Mouse (Mus musculus): ENCODE measurements around the gene Mfsd12. TPM values are rescaled to one million over a fixed set of nuclear protein-coding genes. Genes with fewer than 3 reads are reported as not detected.

Gene Mfsd12
- polyA plus RNA-seq, 1 experiment from 2014 or later, result 13.1 TPM

DNA sequence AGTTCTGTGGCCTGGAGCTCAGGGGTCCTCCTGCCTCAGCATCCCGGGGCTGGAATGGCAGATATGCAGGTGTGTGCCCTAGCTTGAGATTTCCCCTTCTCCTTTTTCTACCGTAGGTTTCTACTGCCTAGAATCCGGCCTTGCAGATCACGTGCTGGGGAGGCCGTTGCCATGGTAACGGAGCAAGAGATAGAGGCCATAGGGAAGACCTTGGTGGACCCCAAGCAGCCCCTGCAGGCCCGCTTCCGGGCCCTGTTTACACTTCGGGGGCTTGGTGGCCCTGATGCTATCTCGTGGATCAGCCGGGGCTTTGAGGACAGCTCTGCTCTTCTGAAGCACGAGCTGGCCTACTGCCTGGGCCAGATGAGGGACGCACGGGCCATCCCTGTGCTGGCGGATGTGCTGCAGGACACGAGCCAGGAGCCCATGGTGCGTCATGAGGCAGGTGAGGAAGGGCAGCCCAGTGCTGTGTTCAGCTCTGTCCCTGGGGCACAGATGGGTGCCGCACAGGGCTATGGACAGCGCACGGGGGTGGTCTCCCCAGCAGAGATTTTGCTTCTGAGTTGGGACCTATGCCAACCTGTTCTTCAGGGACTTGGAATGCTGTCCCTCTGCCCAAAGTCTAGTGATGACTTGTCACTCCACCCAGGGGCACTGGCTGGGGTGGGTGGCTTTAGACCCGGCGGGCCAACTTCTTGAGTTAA is 28.5 kb downstream of the Mfsd12 start:
- Histone ChIP-seq H3K27me3 (no peaks in the 10 kb centered on the region), H3K4me1 (replicated peaks) (peaks cover 69% of the 10 kb centered on the region), H3K36me3 (peaks cover 38% of the 10 kb centered on the region), H3K4me3 (replicated peaks) (peak overlapping the region; percentile 96), H3K9me3 (replicated peaks) (no peaks in the 10 kb centered on the region), H3K27ac (no peak overlapping the region), H3K9ac (peak overlapping the region; percentile 89), H3K4me2 (peak overlapping the region; percentile 92)
- DNase-seq (no peak), ATAC-seq (ENCODE audit: low read depth) (no peak)
- WGBS (ENCODE audit: insufficient replicate concordance), result 66% methylated on average over 22 of the region's 22 CpGs

DNA sequence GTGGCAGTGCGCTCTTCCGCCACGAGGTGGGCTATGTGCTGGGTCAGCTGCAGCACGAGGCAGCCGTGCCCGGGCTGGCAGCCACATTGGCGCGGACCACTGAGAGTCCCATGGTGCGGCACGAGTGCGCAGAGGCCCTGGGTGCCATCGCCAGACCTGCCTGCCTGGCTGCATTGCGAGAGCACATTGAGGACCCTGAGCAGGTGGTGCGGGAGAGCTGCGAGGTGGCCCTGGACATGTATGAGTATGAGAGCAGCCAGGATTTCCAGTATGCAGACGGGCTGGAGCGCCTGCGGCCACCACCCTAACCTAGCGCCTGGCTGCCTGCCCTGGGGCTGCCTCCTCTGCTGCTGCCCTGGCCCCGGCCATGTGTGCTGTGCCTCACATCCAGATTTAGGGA is 30.4 kb downstream of the Mfsd12 start:
- H3K27me3 ChIP-seq, result no peaks in the 10 kb centered on the region
- H3K4me2 ChIP-seq, result no peak overlapping the region
- ATAC-seq (ENCODE audit: low read depth) (no peak), DNase-seq (no peak)
- peaks cover 38% of the 10 kb centered on the region for H3K36me3 ChIP-seq
- H3K27ac ChIP-seq, result peak overlapping the region; percentile 50; the same call in 1 of the 2 replicates
- no peak overlapping the region for H3K9ac ChIP-seq
- H3K4me3 ChIP-seq (replicated peaks), result no peak overlapping the region
- WGBS (ENCODE audit: insufficient replicate concordance), result 88% methylated on average over 20 of the region's 20 CpGs
- peaks cover 58% of the 10 kb centered on the region for H3K4me1 ChIP-seq (replicated peaks)
- no peaks in the 10 kb centered on the region for H3K9me3 ChIP-seq (replicated peaks)

DNA sequence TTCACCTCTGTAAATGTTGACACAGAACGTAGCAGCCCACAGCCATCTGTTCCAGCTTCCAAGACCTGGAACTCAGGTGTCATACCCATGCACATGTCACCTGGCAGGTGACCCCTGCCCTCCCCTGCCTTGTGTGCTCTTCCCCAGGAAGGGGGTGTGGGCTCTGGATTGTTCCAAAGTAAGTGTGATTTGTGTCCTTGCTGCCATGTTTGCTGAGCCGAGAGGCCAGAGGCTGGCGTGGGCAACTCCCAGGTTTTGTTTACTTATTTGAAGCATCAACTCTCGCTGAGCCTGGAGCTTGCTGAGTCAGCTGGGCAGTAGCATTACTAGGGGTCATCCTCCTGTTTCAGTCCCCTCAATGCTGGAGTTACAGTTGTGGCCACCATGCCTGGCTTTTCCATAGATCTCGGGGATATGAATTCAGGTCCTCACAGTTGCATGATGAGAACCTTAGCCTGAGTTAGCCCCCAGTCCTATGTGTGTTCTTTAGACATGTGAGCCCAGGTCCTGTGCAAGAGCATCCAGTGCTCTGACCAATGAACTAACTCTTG is 31.3 kb downstream of the Mfsd12 start, which contains the start of gene Gm48552:
TSS of gene Gm48552 (plus strand) at position 501 of the 551 bp plus-strand sequence.
- ATAC-seq (ENCODE audit: low read depth) (no peak), DNase-seq (no peak)
- peak within 1 kb of the TSS; percentile 50 for H3K27ac ChIP-seq
- H3K4me3 ChIP-seq (replicated peaks), result no peak within 1 kb of the TSS
- peaks cover 58% of the 10 kb centered on the region for H3K4me1 ChIP-seq (replicated peaks)
- no peaks in the 10 kb centered on the region for H3K9me3 ChIP-seq (replicated peaks)
- no peak within 1 kb of the TSS for H3K4me2 ChIP-seq
- H3K27me3 ChIP-seq, result no peaks in the 10 kb centered on the region
- peak within 1 kb of the TSS; percentile 41; the same call in 1 of the 2 replicates for H3K9ac ChIP-seq
- peaks cover 38% of the 10 kb centered on the region for H3K36me3 ChIP-seq
- WGBS (ENCODE audit: insufficient replicate concordance), result 74% methylated on average over 5 of the region's 5 CpGs

DNA sequence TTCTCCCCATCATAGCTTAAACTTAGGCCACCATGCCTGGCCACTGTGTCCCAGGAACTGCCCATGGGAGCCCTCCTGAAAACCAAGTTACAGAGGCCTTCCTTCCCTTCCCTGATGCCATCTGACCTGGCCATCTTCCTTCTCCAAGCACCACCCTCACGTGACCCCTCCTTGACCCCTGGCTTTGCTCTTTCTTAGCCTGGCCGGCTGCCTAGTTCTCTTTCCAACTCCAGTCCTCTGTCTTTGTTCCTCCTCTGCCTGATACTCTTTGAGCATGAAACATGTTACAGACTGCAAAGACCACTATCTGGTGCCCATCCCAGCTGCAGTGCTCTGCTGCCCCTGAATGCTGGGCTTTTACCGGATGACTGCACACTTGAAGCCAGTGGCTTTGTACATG is 32.1 kb downstream of the Mfsd12 start:
- Histone ChIP-seq H3K9ac (peak overlapping the region; percentile 41; the same call in 1 of the 2 replicates), H3K4me1 (replicated peaks) (peaks cover 61% of the 10 kb centered on the region)
- no peak for DNase-seq

DNA sequence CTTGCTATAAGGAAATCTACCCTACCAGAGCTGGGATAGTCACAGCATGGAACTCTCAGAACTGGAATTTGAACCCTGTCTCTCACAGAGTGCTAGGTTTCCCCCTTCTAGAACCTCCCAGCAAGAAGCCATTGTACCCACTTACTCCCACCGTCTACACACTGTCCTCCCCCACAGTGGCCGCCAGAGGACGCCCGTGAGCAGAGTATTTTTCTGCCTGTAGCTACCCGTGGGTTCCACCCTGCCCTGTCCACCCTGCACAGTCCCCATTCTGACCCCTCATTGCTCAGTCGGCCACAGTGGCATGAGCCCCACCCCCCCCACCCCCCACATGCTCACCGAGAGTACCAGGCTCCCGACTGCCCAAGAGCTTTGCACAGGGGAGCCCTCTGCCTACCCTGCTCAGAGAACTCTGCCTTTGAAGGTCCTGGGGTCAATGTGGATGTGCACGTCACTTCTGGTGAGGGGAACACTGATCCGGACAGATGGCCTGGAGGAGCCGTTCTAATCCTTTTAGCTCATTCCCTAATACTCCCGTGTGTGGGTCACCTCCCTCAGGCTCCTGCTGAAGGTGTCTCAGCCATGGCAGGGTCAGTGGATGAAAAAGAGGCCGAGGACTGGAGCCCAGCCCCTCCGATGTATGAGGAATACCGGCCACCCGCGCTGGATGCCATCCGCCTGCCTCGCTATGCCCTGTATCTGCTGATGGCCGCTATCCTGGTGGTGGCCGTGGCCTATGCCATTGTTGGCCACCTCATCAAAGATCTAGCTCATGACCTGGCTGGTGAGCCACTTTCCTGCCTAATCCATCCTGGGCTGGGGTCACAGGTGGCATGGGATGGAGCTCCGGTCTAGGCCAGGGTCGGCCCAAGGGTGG is 32.7 kb downstream of the Mfsd12 start:
- peak overlapping the region; percentile 41; the same call in 1 of the 2 replicates for H3K9ac ChIP-seq
- no peak overlapping the region for H3K4me2 ChIP-seq
- no peaks in the 10 kb centered on the region for H3K27me3 ChIP-seq
- no peaks in the 10 kb centered on the region for H3K9me3 ChIP-seq (replicated peaks)
- H3K4me1 ChIP-seq (replicated peaks), result peaks cover 56% of the 10 kb centered on the region
- WGBS (ENCODE audit: insufficient replicate concordance), result 56% methylated on average over 23 of the region's 23 CpGs
- peak; percentile 61 for DNase-seq
- no peak overlapping the region for H3K4me3 ChIP-seq (replicated peaks)
- peaks cover 38% of the 10 kb centered on the region for H3K36me3 ChIP-seq
- peak overlapping the region; percentile 50 for H3K27ac ChIP-seq
- peak; percentile 39 for ATAC-seq (ENCODE audit: low read depth)

More for the DNA sequence above, 32.1 kb downstream of the Mfsd12 start:
- Histone ChIP-seq H3K27ac (peak overlapping the region; percentile 50), H3K27me3 (no peaks in the 10 kb centered on the region), H3K4me3 (replicated peaks) (no peak overlapping the region), H3K36me3 (peaks cover 38% of the 10 kb centered on the region), H3K4me2 (no peak overlapping the region), H3K9me3 (replicated peaks) (no peaks in the 10 kb centered on the region)
- ATAC-seq (ENCODE audit: low read depth), result no peak
- WGBS (ENCODE audit: insufficient replicate concordance), result 75% methylated on average over 3 of the region's 3 CpGs

DNA sequence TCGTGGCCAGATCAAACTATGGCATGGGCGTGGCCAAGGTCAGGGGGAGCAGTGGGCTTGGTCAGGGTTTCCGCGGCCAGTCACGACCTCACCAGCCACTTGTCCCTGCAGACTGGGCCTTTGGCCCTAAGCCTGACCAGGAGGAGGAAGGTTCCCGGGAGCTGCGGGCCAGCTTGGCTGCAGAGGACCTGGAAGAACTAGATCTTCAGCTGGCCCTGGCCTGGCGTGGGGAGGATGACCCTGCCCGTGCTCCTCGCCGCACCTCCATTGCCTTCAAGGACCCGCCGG is 33.3 kb downstream of the Mfsd12 start:
- peaks cover 38% of the 10 kb centered on the region for H3K36me3 ChIP-seq
- H3K9ac ChIP-seq, result no peak overlapping the region
- no peaks in the 10 kb centered on the region for H3K27me3 ChIP-seq
- no peak overlapping the region for H3K27ac ChIP-seq
- H3K4me3 ChIP-seq (replicated peaks), result no peak overlapping the region
- H3K4me1 ChIP-seq (replicated peaks), result peaks cover 50% of the 10 kb centered on the region
- ATAC-seq (ENCODE audit: low read depth) (no peak), DNase-seq (no peak)
- H3K9me3 ChIP-seq (replicated peaks), result no peaks in the 10 kb centered on the region
- no peak overlapping the region for H3K4me2 ChIP-seq
- WGBS (ENCODE audit: insufficient replicate concordance), result 88% methylated on average over 13 of the region's 13 CpGs

DNA sequence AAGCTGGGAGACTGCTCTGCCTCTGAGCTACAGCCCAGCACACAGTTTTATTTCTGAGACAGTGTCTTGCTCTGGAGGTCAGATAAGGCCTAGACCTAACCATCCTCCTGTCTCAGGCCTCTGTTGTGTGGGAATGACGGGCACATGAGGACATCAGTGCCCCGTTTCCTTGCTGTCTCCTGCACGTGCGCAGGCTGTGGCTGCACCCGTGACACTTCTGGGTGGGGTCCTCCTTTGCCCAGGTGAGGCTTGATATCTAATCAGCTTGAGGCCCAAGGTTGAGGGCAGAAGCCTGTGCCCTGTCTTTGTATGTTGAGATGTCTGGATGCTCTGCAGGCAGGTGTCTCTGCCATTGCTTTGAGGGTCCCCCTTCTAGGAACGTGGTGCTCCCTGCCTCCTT is 35.0 kb downstream of the Mfsd12 start:
- DNase-seq, result no peak
- Histone ChIP-seq H3K4me3 (replicated peaks) (no peak overlapping the region), H3K27me3 (no peaks in the 10 kb centered on the region), H3K9me3 (replicated peaks) (no peaks in the 10 kb centered on the region), H3K27ac (no peak overlapping the region; the same call in 1 of the 2 replicates), H3K4me2 (no peak overlapping the region), H3K4me1 (replicated peaks) (peaks cover 43% of the 10 kb centered on the region), H3K9ac (no peak overlapping the region), H3K36me3 (peaks cover 24% of the 10 kb centered on the region)
- WGBS (ENCODE audit: insufficient replicate concordance), result 59% methylated on average over 6 of the region's 6 CpGs
- no peak for ATAC-seq (ENCODE audit: low read depth)

DNA sequence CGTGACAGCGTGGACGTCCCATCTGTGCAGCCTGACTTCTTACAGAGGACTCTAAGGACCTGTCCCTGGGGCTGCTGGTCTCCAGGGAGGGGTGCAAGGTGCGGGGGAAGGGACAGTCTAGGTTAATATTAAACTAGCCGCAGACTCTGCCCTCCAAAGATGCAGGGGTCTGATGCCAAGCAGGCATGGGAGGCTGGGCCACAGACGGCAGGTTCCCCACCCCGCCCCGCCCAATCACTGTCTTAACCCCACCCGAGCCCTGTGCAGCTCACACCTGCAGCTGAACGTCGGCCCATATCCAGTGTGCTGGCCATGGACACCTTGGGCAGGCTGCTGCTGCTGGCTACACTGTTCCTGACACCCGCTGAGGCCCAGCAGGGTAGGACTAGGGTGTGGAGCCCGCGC is 35.5 kb downstream of the Mfsd12 start, which contains the start of gene Smim24:
TSS of gene Smim24 (plus strand) at position 271 of the 405 bp plus-strand sequence.
- Histone ChIP-seq H3K9ac (peak within 1 kb of the TSS; percentile 50), H3K36me3 (peaks cover 19% of the 10 kb centered on the region), H3K4me2 (peak within 1 kb of the TSS; percentile 66), H3K27me3 (no peaks in the 10 kb centered on the region), H3K27ac (peak within 1 kb of the TSS; percentile 55), H3K4me1 (replicated peaks) (peaks cover 42% of the 10 kb centered on the region), H3K4me3 (replicated peaks) (peak within 1 kb of the TSS; percentile 34), H3K9me3 (replicated peaks) (no peaks in the 10 kb centered on the region)
- ATAC-seq (ENCODE audit: low read depth), result no peak
- 55% methylated on average over 14 of the region's 14 CpGs for whole genome bisulfite sequencing (ENCODE audit: insufficient replicate concordance)
- DNase-seq, result no peak

DNA sequence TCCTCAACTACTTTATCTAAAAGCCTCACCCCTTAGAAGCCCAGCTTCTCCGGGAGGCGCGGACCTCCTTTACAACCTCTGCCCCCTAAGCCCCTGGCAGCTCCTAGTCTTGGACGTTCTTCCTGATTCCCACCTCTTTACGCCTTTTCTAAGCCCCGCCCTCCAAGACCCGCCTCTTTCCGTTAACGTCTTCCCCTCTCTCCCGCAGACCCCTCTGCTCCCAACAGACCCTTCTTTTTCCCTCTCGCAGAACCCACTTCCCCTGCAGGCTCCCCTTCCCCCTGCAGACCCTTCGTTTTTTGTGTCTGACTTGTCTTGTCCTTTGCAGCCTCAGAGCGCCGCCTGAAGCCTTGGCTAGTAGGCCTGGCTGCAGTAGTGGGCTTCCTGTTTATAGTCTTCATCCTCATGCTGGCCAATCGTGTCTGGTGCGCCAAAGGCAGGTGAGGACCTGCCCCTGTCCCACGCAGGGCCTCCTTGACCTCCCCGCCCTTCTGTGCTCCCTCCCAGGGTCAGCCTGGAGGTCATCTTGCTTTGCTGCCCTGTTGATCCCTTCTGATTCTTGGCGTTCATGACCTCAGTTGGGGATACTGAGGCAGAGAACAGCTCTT is 36.3 kb downstream of the Mfsd12 start:
- Histone ChIP-seq H3K27ac (peak overlapping the region; percentile 55), H3K4me2 (peak overlapping the region; percentile 66), H3K9me3 (replicated peaks) (no peaks in the 10 kb centered on the region), H3K4me3 (replicated peaks) (peak overlapping the region; percentile 34), H3K4me1 (replicated peaks) (peaks cover 35% of the 10 kb centered on the region), H3K36me3 (peaks cover 11% of the 10 kb centered on the region), H3K27me3 (no peaks in the 10 kb centered on the region), H3K9ac (peak overlapping the region; percentile 50)
- ATAC-seq (ENCODE audit: low read depth) (no peak), DNase-seq (no peak)
- WGBS (ENCODE audit: insufficient replicate concordance), result 6% methylated on average over 19 of the region's 19 CpGs

DNA sequence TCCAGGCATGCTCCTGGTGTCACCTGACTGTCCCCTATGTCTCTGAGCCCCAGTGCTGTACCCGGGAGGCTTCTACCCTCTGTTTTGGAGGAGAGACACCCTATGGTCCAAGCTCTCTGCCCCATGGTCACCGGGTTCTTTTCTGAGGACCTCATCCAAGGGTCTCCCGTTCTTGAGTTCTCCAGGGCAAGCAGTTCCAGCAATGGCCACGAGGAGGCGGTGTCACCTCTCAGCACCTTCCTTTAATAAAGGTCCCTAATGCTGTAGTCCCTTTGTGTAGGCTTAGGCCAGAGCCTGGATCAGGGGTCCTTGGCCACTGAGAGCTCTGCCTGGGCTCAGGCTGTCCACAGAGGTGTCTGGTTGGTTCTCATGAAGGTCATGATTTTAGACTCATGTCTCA is 37.8 kb downstream of the Mfsd12 start:
- 0 out of 2 replicates have a peak, but pooled peaks cover 2% of the 10 kb centered on the region for H3K27me3 ChIP-seq
- H3K9me3 ChIP-seq (replicated peaks), result no peaks in the 10 kb centered on the region
- no peak overlapping the region for H3K9ac ChIP-seq
- H3K36me3 ChIP-seq, result peaks cover 13% of the 10 kb centered on the region
- H3K4me1 ChIP-seq (replicated peaks), result peaks cover 23% of the 10 kb centered on the region
- DNase-seq (no peak), ATAC-seq (ENCODE audit: low read depth) (no peak)
- no peak overlapping the region for H3K27ac ChIP-seq
- WGBS (ENCODE audit: insufficient replicate concordance), result 9% methylated on average over 5 of the region's 5 CpGs
- H3K4me2 ChIP-seq, result no peak overlapping the region
- no peak overlapping the region for H3K4me3 ChIP-seq (replicated peaks)

DNA sequence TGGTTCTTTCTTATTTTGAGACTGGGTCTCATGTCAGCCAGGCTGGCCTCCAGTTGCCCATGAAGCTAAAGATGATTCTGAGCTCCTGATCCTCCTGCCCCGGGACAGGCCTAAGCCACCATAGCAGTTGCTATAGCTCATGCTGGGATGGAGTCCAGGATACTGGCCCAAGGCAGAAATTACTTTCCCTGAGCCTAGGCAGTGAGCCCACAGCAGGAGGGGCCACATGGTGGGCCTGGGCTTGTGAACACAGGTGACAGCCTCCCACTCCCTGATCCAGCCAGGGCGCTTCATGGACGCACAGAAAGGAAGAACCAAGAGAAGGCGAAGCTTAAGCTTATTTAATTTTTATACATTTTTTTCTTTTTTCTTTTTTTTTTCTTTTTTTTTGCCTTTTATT is 38.6 kb downstream of the Mfsd12 start:
- DNase-seq (no peak), ATAC-seq (ENCODE audit: low read depth) (no peak)
- Histone ChIP-seq H3K36me3 (peaks cover 20% of the 10 kb centered on the region), H3K4me1 (replicated peaks) (peaks cover 24% of the 10 kb centered on the region), H3K27me3 (peaks cover 6% of the 10 kb centered on the region; the same call in 1 of the 2 replicates), H3K4me3 (replicated peaks) (no peak overlapping the region), H3K27ac (no peak overlapping the region), H3K4me2 (no peak overlapping the region), H3K9ac (no peak overlapping the region), H3K9me3 (replicated peaks) (no peaks in the 10 kb centered on the region)
- 85% methylated on average over 4 of the region's 4 CpGs for WGBS (ENCODE audit: insufficient replicate concordance)

Measured in liver, embryonic 13.5 days (tissue).